Mouse (Mus musculus) MN1 (cell line): ENCODE measurements at regions not wholly inside any gene's neighbourhood (a gene's known extent, or its start where the extent isn't known, plus 50 kb on each side); places are given as distances from the start of the nearest gene placed in this dataset.

ENCODE experiments used
- DNase-seq: peaks from one replicate; pipeline ENCODE4 v3.0.0-alpha.2; 2016; ENCODE audit warnings: low spot score

DNA sequence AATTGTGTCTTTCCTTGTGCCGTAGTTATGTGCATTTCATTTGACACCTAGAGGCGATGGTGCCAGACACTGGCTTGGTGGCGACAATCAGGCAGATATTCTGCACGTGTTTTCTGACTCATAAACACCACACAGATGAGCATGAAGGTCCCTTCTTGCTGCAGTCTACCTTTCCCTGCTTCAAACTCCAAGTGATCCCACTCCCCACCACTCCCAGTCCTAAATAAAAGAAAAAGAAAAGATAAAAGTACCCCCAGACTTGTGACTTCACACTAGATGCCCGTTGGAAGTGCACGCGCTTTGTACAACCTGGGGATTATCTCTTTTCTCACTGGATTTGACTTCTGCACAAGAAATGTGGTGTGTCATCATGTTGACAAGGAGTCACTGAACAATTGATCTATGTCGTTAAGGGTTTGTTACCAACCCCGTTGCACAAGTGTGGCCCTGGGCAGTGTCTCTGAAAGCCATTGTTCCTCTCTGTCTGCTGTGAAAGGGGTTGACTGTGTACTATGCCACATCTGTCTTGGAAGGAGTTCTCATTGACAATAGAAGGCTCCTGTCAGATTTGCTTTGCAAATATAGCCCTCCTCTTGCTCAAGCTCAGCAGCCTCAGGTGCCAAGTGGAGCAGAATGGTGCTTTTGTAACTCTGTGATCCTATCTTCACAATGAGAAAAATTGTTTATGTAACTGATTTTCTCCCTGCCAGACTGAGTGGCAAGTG is 140.1 kb downstream of the Ppp4r2 start:
- DNase-seq: no peak

DNA sequence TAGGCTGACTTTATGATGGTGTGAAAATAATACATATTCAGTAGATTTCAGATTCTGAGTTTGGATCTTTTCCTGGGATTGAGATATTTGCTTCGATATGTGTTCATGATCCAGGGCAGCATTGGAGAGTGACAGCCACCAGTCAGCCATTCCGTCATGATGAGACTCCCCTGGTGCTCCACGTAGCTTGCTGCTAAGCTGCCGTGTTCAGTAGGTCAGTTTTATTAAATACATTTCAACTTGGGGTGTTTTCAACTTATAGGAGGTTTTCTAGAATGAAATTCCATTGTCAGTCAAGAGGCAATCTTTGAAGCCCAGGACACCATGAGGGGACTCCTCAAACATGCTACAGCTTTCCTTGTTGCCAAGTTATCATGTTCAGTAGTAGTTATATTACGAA is 141.3 kb downstream of the Ppp4r2 start:
- no peak for DNase-seq

DNA sequence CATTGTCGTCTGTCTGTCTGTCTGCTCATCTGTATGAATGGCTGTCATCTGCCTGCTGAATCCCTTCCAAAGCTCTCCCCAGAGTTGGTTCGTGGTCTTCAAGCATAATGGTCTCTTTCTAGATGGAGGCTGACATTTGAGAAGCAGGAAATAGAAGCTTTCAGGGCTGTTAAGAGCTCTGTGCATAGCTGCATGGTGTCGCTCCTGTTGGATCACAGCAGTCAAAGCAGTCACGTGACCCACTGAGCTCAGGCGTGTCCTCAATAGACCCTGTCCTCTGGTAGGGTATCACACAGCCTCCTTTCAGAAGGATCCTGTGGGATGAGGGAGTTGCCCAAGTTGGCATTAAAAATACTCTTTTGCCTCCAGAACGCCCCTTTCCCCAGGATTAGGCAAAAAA is 142.4 kb downstream of the Ppp4r2 start:
- no peak for DNase-seq

DNA sequence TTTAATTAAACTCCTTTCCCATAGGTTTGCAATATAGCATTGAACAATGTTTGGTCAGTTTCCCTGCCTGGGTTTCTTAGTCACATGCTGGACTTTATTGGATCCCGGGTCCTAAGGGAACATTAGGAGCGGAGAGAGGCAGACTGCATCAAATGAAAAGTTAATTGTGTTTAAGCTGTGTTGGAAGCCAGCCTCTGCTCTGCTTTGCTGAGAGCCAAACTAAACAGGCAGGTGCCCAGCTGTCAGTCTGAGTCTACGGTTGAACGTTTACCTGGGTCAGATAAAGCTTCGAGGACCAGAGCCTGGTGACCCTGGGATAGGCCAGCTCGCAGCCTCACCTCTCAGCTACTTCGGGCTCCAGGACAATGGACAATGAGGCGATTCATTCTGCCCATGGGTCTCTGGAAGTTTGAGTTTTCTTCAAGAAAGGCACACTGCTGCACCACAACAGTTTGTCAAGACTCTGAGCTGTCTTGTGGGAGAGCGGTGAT is 143.8 kb downstream of the Ppp4r2 start:
- DNase-seq: no peak

DNA sequence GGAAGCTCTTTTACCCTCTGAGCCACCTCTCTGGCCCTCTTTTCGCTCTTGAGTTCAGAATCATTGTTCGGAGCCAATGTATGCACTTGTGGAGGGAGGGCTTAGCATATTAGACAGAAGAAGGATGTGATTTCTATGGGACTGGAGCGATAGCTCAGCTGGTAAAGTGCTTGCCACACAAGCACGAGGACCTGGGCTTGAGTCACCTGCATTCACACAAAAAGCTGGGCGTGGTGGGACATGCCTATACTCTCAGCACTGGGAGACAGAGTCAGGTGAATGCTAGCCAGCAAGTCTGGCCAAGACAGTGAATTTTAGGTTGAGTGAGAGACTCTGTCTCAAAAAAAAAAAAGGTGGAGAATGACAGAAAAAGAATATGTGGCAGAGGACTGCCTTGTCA is 144.7 kb downstream of the Ppp4r2 start:
- DNase-seq: no peak

DNA sequence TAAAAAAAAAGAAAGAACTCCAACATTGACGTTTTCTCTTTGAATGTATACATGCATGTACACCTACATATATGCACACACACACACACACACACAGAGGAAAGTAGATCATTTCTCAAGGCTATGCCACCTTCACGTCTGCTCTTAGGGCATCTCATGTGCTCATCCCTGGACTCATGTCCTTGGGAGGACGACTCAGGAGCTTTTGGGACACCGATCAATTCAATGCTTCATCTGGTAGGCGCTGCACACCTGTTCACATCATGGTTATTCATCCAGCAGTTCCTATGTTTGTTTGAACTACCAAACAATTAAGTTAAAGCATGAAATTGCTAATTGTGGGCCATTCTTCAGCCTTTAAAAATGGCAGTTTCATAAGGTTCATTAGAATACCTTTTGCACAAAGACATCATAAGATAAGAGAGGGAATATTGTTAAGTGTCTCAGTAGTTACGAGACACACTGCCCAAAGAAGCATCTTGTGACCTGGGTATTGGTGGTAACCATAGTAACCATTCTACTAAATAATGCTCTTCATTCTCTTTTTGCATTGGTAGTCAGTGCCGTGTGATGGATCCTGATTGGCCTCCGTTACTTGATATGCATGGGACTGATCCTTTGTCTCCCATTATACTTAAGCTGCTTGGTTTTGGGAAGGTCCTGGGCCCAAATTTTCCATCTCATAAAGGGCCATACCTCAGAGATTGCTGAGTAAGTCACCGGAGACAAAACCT is 145.5 kb downstream of the Ppp4r2 start:
- DNase-seq: no peak

DNA sequence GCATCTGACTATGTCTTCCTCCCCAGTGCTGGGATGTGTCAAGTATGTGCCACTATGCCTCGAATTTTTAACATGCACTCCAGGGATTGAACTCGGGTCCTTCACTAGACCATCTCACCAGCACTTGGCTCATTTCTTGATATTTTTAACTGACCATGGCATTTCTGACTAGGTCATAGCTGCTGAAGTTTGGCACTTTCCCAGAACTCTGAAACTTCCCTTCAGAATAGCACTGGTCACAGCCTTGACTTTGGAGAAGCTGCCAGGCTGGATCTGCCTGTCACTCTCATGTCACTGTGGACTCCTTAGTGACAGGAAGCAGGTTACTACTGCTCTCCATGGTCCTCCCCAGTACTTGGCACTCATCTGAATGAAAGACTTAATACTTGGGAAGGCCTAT is 146.7 kb downstream of the Ppp4r2 start:
- no peak for DNase-seq

DNA sequence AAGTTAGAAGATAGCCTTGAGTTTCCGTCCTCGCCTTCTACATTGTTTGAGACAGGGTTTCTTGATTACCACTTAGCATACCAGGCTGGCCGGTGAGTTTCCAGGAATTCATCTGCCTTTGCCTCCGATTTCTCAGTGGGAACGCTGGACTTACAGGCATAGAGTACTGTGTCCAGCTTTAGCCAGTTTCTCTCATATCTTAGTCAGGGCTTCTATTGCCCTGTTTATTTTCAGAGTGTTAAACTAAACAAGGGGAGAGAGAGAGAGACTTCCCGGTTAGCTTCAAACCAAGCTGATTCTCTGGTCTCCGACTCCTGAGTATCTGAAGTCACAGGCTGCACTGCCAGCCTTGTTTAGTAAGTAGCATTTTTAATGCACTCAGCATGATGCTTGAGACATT is 151.4 kb downstream of the Ppp4r2 start:
- no peak for DNase-seq

DNA sequence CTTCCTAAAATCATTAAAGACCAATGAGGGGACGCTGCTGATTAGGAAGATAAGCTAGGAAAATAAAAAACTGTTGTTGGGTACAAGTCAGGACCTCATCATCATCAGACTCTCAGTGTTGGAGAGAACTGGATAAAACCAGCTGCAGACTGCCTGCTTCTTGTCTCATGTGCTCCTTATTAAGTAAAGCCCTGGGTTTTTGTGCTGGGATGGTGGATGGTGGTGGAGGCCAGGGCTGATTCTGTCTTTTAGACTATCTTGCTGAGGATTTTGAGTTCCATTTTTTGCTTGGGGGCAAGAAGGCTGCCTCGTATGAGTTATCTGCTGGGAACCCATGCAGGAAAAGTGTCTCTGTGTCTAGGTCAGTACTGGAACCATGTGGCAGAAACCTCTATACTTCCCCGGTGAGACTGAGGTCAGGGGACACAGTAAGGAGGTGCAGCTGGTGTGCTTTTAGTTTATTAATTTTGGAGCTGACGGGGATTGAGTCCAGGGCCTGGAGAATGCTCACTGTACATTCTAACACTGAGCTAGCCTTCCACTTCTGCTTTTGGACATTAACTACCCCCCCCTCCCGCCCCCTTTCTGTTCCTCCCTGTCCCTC is 152.0 kb downstream of the Ppp4r2 start:
- no peak for DNase-seq

DNA sequence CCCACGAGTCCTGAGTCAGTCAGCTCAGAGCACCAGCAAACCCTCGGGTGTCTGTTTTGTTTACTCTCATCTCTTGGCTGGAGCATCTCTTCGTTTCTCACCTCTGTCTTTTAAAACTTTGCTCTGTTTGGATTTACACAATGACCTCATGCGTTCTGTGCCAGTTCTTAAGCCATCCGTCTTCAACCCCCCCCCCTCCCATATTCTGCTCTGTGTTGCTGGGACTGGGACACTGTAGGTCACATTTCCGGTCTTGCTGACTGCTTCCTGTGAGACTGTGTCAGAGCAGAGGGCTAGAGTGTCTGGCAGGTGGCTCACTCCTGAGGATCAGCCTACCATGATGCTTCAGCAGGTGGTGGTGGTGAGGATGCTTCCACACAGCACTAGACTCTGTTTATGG is 155.1 kb downstream of the Ppp4r2 start:
- DNase-seq: no peak

DNA sequence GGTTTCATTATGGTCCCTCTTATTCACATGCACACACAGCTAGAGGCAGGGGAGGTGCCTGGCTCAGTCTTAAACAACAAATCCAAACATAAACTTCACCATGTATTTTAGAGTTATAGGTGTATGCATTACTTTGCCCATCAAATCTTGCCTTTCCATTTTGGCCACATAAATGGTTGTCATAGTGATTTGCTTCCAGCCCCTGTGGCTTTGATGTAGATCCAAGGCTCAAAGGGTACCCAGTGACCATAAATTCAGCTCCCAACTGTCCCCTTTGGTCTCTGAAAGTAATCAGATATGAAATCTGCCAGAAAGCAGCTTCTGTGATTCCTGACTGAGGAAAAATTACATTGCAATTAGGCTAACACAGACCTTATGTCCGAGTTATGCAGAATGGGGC is 160.0 kb downstream of the Ppp4r2 start:
- no peak for DNase-seq

DNA sequence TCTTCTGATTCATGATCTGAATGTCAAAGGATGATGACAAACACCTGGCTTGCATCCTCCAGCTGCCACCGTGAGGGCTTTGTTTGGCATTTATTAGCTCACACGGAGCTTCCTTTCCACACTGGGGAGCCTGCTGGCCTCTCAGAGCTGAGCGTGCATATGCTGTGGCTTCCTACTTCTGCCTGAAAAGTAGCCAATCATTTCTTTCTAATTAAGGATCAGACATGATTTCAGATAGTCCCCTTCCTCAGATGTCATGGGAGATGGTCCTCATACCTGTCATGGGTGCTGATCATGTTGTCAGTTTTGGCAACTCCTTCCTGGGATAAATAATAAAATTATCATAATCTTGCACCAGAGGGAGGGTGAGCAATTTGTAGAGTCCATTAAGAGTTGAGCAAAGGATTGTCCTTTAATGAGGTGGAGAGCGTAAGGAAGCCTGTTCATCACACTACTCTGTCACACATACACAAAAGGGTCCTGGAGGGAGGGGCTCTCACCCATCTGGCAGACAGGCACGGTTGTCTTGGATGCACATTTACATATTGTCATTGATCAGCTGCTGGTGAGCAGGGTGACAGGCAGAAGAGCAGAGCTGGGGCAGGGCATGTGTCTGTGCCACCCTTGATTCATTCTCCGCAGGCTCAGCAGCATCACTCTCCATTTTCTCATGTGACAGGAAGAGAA is 162.6 kb downstream of the Ppp4r2 start:
- no peak for DNase-seq

DNA sequence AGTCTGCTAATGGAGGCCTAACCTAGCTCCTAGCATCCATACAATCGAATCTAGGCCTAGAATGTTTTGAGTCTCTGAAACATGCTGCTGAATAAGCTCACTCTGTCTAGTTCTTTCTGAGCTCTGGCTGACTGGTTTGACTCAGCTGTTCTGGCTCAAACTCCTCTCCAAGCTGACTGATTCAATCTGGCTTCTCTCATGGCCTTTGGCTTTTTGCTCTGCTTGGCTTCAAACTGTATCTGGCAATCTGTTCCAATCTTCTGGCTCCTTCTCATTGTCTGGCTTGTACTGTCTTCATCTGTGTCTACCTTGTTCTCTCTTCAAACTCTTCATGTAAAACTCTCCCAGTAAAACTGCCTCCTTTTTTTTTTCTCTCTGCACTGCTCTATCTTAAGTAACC is 164.9 kb downstream of the Ppp4r2 start:
- DNase-seq: no peak

DNA sequence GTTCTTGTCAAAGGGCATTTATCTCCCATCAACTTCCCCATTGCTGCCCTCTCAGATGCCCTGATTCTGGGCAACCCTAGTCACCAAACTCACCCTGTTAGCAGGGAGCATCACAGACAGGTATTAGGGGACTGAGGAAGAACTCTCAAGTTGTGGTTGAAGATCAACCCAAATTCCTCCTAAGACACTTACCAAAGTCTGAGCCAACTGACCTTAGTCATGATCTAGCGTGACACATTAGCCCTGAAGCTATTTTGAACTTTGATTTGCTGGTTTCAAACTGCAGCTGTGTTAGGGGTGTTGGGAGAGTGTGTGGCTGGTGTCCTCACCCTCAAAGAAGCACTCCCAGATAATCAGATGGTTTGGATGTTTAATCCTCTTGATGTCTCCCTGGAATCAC is 170.5 kb downstream of the Ppp4r2 start:
- DNase-seq: no peak

DNA sequence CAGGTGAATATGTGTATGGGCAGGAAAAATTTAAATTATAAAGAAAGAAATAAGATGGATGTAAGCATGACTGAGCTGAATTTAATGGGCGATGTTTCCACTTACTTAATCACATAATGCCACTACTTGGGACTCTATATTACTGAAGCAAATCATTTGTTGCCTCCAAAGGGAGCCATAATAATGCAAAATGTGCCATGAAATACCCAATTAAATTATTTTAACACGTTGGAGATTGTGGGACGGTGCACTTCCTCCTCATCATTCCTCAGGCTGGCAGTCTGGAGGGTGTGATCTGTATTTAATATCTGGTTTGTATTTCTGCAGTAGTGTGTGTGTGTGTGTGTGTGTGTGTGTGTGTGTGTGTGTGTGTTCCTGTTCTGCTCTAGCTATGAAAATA is 188.2 kb downstream of the Ppp4r2 start:
- no peak for DNase-seq

DNA sequence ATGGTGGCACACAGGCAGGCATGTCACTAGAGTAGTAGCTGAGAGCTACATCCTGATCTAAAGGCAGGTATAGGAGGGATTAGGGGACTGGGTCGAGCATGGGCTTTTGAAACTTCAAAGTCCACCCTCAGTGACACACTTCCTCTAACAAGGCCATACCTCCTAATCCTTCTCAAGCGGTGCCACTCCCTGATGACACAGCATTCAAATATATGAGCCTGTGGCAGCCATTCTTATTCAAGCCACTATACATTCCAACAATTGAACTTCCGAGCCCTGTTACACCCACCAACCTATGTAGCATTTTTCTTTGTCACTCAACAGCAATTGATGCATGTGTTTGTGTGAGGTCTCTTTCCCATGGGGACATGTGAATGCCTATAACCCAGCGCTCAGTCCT is 192.4 kb downstream of the Ppp4r2 start:
- no peak for DNase-seq

DNA sequence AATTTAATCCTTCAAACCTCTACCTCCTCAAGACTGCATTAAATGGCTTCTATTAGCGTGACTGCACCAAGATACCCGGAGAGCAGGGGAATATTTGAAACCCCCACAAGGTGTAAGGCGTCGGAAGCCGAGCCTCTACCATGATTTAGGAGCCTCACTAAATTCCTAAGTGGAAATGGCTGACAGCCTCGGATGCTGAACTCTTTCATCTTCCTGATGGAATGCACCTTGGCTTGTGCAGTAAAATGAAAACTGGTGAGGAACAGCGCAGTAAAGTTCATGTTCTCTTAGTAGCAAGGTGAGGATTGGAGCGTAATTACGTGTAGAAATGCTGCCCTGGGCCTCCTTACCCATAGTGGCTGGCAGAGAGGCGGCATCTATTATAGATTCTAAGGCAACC is 194.0 kb downstream of the Ppp4r2 start:
- DNase-seq: no peak

DNA sequence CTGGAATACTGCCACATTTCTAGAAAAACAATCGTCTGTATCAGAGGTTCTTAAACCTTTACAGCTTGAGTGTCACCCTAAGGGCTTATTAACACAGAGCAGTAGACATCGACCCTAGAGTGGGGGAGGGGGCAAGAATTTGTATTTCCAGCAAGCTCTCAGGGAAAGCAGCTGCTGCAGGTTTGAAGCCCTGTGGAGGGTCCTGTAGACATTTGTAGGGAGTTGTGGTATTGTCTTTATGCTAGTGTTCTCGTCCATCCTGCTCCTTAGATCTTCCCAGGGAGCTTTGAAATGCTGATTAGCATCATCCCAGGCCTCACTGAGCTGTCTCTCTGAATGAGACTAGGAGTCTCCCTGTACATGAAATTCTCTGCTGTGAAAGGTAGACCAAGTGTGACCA is 196.0 kb downstream of the Ppp4r2 start:
- no peak for DNase-seq

DNA sequence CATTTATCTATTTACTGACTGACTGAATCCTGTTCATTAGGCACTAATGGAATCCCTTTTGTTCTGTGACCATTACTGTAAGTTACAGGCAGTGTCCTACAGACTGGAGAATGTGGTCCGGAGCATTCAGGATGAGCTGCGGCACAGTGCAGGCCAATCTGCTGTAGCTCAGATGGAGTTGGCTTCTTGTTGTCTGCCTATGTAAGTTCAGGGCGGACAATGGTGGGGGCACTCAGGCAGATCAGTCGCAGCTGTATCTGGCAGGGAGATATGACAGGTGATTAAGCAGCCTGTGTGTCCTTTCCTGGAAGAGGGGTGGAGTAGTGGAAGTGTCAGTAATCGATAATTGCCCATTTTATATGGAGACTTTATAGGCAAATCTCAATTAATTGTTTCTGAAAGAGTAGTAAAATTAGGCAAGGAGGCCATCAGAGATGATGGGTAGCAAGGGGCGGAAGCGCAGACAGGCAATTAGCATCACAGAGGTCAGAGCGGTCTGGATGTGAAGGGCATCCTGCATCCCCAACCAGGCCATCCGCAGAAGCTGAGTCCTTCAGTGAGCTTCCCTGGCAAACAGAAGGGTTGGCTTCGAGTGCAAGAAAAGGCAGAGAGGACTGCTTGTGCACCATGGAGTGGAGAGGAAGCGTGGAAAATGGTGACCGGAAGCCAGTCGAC is 197.2 kb downstream of the Ppp4r2 start:
- no peak for DNase-seq

DNA sequence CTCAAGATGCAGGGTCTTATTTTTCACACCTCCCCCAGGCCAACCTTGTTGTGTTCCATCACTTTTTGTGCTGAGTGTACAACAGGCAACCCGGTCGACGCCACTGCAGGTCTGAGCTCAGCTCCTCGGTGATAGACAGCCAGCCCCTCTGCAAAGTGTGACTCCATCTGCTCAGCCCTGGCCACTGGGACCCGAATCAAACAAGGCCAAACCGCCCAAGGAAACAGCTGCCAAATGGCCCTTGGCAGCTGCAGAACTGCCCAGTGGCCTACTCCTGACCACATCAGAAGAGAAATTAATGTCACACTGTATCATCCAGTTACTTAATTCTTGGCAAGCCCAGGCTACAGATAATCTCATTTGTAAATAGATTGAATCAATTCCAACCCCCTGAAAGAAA is 213.3 kb downstream of the Ppp4r2 start:
- DNase-seq: peak; percentile 9

DNA sequence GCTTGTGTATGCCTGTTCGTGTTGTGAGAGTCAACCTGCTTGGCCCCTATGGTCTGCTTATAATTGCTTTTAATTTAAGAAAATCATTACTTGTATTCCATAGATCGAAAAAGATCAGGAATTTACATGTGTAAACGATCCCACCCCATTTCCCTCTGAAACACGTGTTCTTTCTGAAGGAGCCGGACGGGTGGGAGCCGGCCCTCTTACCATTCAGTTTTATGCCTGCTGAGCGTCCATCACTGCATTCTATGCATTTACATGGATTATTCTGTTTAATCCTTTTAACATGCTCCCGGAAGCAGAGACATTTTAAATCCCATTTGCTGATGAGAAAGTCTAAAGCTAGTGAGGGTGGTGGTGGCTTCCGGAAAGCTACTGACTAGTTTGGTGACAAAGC is 213.8 kb downstream of the Ppp4r2 start:
- no peak for DNase-seq

DNA sequence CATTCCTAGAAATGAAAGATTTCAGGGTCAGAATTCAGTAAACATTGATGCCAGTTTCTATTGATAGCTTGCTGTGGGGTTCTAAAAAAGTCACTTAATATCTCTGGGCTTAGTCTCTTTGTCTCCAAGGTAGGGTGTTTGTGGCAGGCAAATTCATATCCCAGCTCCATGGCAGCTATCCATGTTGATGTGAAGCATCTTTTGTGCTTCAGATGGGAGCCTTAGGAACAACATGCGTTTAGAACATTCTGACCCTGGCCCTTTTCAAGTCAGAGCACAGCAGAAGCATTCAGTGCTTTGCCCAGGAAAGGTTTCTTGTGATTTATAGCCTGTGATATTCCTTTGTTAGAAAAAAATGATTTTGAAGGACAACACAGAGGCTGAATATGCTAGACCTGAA is 215.0 kb downstream of the Ppp4r2 start:
- DNase-seq: no peak
